Mouse (Mus musculus) 3134 (cell line): Measurements from ENCODE around the gene Adap1.
A peak's percentile ranks its signal among the peaks of the same experiment; 100 is the strongest.

ENCODE experiments used
- DNase-seq: peaks from one replicate; pipeline ENCODE4 v3.0.0-alpha.2; 2011; ENCODE audit warnings: low spot score; ENCODE audit not compliant: insufficient read length; ENCODE audit errors: extremely low read depth

Adap1 gene

DNA sequence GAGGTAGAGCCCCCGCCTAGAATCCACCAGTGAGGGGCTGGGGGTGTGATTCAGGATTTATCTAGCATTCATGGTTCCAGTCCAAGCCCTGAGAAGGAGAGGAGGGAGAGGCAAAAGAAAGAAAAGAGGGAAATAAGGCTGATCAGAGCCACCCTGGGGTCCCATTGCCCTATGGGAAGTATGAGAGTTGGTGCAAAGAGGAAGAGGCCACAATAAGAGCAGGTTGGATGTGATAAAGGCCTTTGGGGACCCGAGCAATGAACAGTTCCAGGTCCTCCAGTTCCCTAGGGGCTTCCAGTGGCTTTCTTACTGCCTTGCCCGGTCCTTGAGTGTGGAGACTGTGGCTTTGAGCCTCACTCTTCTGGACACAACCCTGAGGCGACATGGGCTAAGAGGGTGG, 37.6 kb downstream of the Adap1 start:
- no peak for DNase-seq

DNA sequence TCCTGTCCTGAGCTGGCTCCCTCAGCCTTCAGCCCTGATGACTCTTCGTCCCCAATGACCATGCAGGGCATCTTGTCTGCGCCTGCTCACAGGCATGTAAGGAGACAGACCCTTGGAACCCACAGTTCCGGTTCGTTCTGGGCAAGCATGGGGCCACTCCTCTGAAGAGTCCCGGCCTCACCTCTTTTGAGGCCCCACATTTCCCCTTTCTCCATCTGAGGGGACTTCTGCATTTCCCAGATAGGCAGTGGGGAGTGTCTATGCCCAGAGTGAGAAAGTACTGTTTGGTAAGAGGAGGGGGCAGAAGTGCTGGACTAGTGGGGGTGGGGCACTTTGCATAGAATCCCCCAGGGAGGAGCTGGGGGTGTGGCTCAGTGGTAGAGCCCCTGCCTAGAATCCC, 38.3 kb downstream of the Adap1 start:
- DNase-seq, result no peak

DNA sequence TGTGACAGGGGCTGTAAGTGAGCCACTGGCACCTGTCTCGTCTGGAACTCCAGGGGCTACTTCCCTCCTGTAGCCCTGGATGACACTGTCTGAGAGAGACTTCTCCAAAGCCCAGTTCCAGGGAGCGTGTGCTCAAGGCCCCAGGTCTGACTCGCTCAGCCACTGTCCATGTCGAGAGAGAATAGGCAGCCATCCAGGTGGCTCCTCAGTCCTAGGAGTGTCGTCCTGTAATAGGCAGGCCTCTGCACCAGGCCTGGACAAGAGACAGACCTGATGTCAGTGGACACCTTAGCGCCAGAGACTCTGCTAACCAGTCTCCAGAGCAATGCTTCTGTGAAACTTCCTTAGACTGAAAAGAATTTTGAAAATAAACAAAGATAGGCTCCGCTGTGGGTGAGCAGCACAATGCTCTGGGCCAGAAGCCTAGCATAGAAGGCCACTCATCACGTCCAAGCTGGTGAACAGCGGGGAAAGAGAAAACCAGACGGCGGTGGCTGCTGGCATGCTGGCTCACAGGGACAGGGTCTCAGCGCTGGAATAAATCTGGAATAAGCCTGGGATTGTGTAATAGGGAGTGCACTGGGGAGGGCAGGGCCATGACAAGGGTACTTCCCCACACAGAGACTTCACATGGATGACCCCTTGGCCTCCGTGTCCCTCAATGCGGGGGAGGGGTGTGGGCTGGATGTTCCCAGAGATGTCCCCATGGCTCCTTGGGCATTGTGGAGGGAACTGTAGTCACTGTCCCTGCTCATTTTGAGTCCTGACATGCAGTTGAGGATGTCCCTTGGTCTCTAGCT, 39.1 kb downstream of the Adap1 start:
- no peak for DNase-seq

DNA sequence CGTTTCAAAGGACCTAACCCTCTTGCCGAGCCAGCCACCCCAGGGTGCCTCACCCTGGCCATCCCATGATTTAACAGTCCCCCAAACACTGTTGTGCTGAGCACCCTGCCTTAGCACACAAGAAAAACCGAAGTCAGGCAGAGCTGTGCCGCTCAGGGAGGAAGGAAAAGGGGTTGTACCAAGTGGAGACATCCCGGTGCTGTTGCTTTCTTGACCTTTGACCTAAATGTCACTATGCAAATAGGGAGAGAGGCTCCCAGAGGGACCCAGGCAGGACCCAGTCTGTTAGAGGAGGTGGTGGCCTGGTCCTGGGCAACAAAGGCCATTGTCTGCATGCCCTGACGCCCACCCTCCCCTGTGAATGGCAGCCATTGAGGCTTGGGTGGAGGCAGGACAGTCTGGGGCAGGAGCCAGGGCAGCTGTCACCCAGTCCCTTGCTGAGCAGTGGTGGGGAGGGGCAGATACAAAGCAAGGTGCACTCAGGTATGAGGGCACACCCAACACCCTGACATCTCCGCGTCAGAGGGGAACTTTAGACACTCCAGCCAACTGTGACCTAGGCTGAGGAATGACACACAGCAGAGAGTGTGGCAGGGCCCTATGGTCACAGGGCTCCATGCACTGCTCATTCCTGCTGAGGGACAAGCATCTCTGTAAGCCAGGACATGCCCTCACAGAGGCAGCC, 39.9 kb downstream of the Adap1 start:
- DNase-seq, result no peak

DNA sequence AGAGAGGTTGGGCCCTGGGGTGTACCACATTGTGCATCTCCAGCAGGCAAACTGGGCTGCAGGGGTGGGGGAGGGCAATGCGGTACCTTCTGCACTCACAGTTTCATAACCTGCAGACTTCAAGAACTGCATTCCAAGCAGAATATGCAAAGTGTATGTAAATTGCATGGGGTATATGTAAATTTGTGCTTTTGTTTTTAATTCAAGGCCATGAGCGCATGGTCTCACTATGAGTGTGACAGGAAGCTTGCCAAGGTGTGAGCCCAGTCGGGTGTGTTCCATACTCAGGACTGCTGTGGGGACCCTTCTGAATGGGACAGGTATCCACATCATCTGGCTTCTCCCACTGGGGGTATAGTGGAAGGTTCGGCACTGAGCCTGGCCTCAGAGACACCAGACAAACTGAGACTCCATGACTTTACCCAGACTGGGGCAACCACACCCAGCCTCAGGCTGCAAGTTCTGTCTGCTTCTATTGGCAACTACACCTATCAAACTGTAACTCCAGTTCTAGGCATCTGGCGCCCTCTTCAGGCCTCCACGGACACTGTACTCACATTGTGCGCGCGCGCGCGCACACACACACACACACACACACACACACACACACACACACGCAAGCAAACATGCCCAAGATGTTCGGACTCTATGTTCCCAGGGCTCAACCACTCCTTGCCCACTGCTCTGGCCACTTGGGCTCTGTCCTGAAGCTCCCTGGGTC, 41.8 kb downstream of the Adap1 start:
- no peak for DNase-seq

DNA sequence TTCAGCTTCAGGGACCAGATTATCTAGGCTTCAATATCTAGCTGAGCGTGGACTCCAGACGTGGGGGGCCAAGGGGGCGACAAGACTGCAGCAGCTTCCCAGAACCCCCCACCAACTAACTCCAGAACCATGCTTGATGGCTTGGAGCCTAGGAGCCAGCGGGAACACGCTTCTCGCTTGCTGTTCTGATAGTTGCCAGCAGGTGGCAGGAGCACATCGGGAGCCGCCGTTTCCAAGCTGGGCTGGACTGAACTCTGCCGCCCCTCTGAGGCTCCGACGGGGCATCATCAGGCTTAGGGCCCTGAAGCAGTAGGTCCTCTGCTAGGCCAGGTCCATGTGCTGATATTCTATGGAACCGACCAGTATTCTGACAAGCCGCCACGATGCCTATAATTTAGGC, 43.2 kb downstream of the Adap1 start:
- DNase-seq, result peak; percentile 51

DNA sequence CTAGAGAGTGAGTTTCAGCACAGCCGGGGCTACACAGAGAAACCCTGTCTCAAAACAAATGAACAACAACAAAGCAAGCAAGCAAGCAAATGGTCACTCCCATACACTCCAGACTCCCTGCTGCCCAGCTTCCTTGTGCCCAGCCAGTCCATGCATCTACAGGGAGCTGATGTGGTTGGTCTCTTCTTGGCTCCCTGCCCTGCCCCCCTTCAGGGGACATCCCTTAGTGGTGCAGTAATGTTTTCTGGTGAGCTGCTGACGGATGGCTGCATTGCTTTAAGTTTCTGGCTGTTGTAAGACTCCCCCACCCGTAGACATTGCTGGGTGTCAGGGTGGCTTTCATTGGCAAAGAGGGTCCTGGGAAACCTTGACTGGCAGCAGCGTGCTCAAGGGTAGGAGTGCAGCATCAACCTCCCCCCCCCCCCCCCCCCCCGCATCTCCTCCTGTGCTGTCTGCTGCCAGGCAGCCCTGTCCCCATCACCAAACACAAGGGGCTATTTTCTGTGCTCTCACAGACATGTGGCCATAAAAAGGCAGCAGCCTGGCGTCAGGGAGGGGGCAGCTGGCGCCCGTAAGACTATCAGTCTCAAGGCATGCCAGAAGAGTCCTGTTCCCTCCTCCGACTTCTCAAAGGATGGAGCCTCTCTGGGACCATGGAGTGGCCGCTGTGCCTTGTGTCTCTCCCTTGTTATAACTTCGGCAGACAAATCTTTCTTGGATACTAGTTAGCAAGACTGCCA, 43.9 kb downstream of the Adap1 start:
- no peak for DNase-seq

DNA sequence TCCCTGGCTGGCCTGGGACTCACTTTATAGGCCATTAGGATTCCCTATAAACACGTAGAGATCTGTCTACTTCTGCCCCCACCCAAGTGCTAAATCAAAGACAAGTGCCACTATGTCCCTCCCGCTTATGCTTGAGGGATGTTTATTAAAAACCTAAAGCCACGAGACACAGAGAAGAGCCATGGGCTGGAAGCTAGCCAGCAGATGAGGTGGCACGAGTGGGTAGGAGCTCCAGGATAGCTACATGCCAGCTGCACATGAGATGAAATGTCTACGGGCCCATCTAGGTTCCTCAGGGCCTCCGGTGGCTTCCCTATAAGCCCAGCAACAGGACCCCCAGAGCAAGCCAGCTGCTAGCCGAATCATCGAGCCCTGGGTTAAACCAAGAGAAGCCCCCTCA, 48.1 kb downstream of the Adap1 start:
- DNase-seq, result no peak

DNA sequence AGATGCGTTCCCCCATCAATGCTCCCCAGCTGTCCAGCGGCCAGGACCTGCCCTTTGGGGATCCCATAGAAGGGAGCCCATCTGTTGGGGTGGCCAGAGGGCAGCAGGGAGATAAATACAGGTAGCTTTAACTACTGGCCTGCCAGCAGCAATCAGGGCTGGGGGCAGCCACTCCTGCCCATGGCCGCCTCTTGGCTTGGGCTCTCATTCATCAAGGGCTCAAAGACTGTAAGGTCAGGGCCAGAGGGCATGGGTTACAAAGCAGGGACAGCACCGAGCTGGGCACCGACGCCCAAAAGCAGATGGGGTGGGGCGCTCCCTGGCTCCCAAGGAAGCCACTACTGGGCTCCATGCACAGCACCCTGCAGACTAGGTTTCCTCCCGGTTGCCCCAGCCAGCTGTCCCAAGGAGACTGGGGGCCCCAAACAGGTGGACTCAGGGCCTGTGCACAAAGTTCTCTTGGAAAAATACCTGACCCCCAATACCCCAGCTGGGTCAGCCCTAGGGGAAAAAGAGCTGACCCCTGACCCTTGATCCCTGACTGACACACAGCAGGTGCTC, 53.3 kb downstream of the Adap1 start:
- DNase-seq, result no peak

DNA sequence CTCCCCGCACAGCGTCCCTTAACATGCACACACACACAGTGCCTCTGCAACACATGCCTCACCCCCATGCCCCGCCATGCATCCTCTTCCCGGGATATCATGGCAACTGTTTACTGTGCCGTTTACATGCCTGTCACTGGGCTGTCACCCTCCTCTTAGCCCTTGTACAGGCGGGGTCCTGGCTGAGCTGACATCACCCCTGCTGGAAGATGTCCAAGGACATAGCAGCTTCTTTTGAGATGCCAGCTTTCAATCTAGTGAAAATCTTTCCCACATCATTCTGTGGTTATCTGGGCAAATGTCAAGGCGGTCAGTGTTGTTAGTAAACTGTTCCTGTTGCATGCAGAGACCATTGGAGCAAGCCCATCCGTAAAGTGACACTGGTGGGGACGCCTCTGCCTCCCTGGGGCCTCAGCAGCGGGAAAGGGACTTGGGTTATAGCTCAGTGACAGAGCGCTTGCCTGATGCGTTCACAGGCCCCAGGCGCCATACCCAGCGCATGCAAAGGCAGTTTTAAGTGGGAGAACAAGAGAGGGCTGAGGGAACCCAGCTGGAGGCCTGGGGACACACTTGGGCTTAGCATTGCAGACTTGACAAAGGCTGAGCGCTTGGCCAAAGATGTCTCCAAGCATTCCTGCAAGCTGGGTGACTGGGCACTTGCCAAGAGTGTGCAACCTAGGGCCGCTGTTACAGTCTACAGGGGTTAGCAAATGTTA, 54.5 kb downstream of the Adap1 start:
- no peak for DNase-seq

DNA sequence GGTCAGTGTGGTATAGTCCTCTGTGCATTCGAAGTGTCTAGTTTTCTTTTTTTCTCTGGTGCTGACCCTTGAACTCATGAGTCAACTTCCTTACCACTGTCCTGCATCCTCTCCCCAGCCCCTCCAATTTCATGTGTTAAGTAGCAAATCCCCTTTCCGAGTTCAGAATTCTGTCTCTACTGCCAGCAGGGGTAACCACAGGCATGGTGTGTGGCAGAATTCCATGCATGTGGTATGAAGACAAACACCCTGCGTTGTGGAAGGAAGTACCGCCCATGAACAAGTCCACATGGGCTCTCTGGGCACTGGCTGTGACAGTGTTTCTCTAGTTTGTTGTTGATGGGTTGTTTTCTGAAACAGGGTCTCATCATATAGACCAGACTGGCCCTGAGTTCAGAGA, 57.8 kb downstream of the Adap1 start:
- no peak for DNase-seq

DNA sequence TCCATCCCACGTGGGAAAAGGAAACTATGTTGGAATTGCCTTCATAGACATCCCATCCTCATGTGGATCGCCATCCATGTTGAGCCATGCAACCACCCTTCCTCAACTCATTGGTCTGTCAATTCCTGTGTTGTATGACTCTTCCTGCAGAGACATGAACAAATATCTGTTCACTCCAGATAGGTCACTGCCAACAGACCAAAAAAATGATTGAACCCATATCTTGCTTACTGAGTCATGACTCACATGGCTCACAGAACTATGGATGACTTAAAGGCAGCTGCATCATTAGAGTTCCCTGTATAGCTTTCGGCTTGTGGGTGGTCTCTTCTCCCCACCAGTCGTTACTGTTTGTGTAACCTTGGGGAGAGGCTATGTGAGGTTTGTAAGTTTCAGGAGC, 64.0 kb downstream of the Adap1 start:
- no peak for DNase-seq

DNA sequence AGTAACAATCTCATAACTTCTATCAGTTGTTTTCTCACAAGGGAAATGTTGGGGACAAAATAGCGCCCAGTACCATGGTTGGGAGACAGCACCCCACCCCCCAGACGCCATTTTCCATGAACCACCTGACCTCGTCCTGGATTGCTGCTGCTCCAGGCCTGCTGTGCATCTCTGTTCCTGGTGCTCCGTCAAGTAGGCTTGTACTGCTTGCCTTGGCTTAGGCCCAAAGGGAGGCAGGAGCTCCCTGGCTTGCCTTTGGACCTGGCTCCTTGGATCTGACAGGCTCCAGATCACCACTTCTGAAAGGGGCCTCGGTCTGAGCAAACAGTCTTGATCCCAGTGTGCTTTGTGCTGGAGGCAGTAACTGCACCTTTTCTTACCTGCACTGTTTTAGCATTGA, 65.6 kb downstream of the Adap1 start:
- no peak for DNase-seq

DNA sequence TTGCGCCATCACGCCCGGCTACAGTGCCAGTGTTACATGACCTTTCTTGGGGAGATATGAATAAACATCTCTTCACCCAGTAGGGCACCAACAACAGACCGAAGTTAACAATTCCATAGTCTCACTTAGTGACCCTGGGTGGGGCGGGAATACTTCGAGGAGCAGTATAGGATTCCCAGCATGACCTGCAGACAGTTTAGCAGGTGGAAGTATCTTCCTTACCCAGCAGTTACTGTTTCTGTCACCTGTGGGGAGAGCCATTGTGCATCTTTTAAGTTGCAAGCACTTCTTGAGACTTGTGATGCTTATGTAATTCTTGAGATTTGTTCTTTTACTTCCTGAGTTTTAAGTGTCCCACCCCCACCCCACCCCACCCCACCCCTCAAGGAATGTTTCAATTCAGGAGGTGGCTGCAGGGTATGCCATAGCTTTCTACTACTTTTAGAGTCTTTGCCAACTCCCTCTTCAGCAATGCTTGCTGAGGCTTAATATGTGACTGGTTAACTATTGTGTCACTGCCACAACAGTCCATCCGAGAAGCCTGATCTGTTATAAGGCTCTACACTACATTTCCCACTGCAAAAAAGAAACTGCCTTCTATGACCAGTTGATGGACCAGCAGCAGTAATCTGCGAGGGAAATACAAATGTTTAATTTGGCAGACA, 66.9 kb downstream of the Adap1 start:
- no peak for DNase-seq

DNA sequence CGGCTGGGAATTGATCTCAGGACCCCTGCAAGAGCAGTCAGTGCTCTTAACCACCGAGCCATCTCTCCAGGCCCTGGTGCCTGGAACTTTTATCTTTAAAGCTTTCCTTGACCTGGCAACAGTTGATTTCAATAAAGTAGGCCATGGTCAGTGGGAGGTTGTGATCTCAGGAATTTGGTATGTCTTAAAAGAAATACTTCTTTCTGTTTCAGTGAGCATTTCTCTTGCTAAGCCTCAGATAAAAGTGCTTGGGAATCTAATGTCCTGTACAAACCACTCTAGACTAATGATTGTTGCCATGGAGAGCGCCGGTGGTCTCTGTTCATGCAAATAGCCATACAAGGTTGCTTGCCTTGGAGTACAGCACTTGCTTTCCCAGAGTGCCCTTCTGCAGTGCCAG, 67.6 kb downstream of the Adap1 start:
- DNase-seq, result no peak

DNA sequence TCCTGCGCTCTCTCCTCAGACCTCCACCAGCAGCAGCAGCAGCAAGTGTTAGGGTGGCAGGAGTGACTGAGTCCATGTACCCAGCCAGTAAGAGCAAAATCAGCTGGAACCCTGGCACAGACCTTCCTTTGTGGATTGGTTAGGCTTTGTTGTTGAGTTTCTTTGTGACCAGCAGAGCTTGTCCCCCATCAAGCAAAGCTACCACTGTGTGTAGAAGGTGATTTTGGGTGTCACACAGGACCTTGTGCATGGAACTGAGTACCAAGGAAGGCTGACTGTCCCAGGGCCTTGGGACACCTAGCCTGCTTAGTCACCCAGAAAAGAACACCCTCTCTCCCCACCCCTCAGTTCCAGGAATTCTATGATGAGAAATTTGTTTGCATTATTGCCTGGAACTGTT, 68.2 kb downstream of the Adap1 start:
- DNase-seq, result no peak

DNA sequence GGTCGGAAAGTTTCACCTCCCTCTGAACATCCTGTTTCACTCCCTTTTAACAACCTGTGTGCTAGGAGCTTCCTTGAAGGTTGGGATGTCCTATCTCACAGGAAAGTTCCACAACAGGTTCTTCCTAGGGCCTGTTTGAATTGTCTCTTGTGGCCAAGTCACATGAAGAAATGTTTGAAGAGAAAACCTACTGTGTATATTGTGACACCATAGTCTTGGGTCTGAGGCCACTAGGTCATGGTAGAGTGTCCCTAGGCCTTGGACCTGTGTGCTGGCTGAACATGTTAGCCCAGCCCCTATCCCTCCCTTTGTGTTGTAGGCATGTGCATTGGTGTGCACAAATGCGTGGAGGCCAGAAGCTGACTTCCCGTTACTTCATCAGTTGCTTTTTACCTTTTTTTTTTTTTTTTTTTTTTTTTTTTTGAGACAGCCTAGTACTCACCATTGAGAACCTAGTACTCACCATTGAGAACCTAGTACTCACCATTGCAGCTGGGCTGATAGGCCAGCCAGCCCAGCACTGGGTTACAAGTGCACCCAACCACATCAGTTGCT, 69.1 kb downstream of the Adap1 start:
- DNase-seq, result no peak

DNA sequence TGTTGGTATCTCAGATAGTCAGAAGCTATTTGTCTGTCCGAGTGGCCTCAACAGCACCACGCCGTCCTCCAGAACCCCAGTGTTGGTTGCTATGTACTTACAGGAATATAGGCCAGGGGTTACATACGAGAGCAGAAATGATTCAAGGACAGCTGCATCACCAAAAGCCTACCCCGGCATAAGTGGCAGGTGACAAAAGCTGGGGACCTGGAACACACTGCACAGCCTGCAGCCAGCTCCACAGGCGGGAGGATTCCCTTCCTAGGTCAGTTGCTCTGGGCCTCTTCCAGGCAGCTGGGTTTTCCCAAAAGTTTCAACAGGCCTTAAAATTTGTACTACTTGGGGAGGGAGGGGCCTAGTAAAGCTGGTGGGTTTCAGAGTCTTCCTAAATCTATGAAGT, 69.6 kb downstream of the Adap1 start:
- no peak for DNase-seq

DNA sequence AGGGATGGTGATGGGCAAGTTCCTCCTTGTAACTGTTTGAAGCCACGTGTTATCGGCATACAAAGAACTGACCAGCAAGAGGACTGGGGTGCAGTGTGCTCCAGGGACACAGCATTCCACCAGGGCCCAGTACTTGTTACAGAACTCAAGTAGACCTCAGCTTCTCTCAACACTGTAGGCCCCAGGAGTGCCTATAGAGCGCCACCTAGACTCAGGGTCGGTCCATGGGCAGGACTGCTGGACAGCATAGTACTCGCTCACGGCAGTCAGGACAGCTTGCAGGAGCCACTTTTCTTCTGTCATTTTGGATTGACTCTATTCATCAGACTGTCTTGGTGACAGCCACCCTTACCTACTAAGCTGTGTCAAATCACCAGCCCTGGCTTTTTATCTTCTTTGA, 70.5 kb downstream of the Adap1 start:
- no peak for DNase-seq
